Mouse (Mus musculus): ENCODE data around the gene Cd93. TPM values are rescaled to one million over a fixed set of nuclear protein-coding genes. Genes with fewer than 3 reads are reported as not detected.

Cd93 gene
- 6.8 and 7.8 TPM in 2 replicates for polyA plus RNA-seq (2016; fragmentation: Nextera tagmentation; extraction: Ambion mirVana)

DNA sequence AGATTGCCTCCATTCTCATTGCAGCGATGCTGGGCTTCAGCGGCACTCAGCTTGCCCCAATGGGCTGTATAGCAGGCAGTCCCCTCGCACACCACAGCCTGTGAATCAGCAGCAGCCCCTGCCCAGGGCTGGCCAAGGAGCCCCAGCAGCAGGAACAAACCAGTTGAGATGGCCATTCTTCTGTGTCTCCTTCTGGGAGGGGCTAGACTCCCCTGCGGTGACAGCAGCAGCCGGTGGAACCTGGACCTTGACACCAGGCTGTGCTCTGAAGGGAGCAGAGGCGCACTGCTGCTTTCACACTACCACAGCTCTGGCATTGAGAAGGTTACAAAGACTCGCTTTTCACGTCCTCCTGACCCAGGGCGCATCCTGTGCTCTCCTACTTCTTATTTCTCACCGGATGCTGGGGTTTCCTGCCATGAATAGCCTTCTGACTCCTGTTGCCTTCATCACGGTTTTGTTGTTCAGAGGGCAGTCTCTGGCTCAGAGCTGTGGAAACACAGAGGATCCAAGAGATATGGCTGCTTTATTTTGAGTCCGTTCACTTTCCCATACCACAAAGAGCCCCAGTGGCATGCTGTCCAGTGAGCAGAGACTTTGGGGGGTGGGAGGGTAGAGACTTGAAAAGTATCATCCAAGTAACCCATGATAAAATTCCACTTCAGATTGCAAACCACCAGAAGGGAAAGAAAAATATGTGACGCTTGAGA lies at the start of gene Cd93:
Gene Cd93 (minus strand): TSS at position 315 of the 710 bp plus-strand sequence.
- H3K4me2 ChIP-seq (replicated peaks), result no peak within 1 kb of the TSS
- no peak within 1 kb of the TSS for H3K4me3 ChIP-seq
- H3K27ac ChIP-seq, result 0 out of 2 replicates have a peak within 1 kb of the TSS, but pooled peaks have one; percentile 24
- H3K9ac ChIP-seq, result no peak within 1 kb of the TSS
- H3K36me3 ChIP-seq, result no peaks in the 10 kb centered on the region
- H3K9me3 ChIP-seq, result no peaks in the 10 kb centered on the region
- WGBS, result 57% methylated on average over 13 of the region's 13 CpGs
- H3K4me1 ChIP-seq, result 0 out of 2 replicates have a peak, but pooled peaks cover 2% of the 10 kb centered on the region
- ATAC-seq (ENCODE audit: insufficient number of reproducible peaks, insufficient read depth, low FRiP score, low TSS enrichment), result no peak
- no peaks in the 10 kb centered on the region for H3K27me3 ChIP-seq

DNA sequence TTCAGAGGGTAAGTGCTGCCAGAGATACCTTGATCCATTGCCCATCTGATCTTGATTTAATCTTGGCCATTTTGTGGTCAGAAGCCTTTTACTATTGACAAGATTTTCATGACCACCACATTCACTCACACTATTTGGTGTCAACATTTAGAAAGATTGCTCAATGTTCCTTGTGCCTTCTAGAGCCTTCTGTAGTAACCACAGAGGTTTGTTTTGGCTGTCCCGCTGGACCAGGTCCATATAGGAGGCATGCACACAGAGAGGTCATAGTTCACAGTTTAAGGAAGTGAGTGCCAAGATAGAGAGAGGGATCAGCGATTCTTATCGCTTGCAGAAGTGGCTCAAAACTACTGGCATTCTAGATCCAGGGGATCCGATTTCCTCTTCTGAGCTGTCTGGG lies 48.7 kb upstream of the Cd93 start:
- H3K27ac ChIP-seq, result no peak overlapping the region
- no peaks in the 10 kb centered on the region for H3K4me1 ChIP-seq
- no peaks in the 10 kb centered on the region for H3K36me3 ChIP-seq
- no peak overlapping the region for H3K4me3 ChIP-seq
- WGBS, result 71% methylated on average over 4 of the region's 4 CpGs
- no peak for ATAC-seq (ENCODE audit: insufficient number of reproducible peaks, insufficient read depth, low FRiP score, low TSS enrichment)
- H3K9me3 ChIP-seq, result no peaks in the 10 kb centered on the region
- no peak overlapping the region for H3K4me2 ChIP-seq (replicated peaks)
- no peak overlapping the region for H3K9ac ChIP-seq
- no peaks in the 10 kb centered on the region for H3K27me3 ChIP-seq

DNA sequence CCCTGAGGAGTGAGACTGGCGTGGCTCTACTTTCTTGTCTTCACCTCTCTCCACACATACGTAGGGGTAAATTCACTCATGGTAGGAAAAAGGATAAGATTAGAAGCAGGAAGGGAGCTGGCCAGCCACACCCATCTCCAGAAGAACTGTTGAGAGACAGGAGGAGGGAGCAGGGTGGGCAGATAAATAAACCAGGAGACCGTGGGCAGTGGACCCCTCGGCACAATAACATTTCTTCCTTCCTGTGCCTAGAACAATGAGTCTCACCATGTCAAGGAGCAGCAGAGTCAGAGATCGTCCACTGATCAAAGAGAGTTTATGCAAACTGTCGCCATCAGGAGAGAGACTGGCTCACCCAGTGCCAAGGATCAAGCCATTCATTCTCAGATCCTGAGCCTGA lies 46.8 kb upstream of the Cd93 start:
- Histone ChIP-seq H3K4me1 (no peaks in the 10 kb centered on the region), H3K27ac (no peak overlapping the region), H3K9ac (no peak overlapping the region), H3K4me3 (no peak overlapping the region), H3K36me3 (no peaks in the 10 kb centered on the region), H3K27me3 (no peaks in the 10 kb centered on the region), H3K9me3 (no peaks in the 10 kb centered on the region), H3K4me2 (replicated peaks) (no peak overlapping the region)
- ATAC-seq (ENCODE audit: insufficient number of reproducible peaks, insufficient read depth, low FRiP score, low TSS enrichment), result no peak
- 61% methylated on average over 6 of the region's 6 CpGs for WGBS

DNA sequence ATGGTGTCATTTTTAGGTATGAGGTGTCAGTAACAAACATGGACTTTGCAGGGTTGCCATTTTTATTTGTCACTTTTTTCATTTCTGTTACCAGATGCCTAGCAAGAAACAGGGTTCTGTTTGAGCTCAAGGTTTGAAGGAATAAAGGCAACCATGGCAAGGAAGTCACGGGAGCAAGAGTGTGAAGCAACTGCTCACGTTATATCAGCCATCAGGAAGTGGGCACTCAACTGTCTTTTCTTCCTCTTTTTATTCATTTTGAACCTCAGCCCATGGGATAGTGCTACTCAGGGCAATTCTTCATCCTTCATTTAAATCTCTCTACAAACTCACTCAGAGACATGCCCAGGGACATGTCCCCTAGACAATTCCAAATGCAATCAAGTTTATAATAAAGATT lies 45.5 kb upstream of the Cd93 start:
- Histone ChIP-seq H3K9ac (no peak overlapping the region), H3K4me3 (no peak overlapping the region), H3K4me1 (no peaks in the 10 kb centered on the region), H3K9me3 (no peaks in the 10 kb centered on the region), H3K36me3 (no peaks in the 10 kb centered on the region), H3K27ac (no peak overlapping the region), H3K27me3 (no peaks in the 10 kb centered on the region), H3K4me2 (replicated peaks) (no peak overlapping the region)
- no peak for ATAC-seq (ENCODE audit: insufficient number of reproducible peaks, insufficient read depth, low FRiP score, low TSS enrichment)
- 90% methylated on average over 2 of the region's 2 CpGs for WGBS

DNA sequence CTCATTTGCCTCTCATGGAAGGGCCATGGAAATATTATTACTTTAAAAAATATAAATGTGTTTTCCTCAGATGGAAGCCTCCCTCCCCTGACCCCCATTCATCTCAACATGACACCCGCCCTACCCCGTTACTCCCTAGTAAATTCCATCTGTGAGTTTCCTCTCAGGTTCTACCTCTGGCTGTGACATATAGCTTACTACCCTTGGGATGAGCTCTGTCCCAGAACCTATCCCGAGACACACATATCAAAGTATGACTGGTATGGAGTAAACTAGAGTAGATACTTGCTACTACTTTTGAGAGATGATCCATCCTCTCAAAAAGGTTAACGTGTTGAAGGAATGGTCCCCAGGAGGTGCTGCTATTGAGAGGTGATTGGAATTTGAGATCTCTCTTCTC lies 42.2 kb upstream of the Cd93 start:
- Histone ChIP-seq H3K4me1 (no peaks in the 10 kb centered on the region), H3K9me3 (no peaks in the 10 kb centered on the region), H3K4me2 (replicated peaks) (no peak overlapping the region), H3K27me3 (no peaks in the 10 kb centered on the region), H3K36me3 (no peaks in the 10 kb centered on the region), H3K27ac (no peak overlapping the region), H3K9ac (no peak overlapping the region), H3K4me3 (no peak overlapping the region)
- WGBS, result 89% methylated on average over 4 of the region's 4 CpGs
- ATAC-seq (ENCODE audit: insufficient number of reproducible peaks, insufficient read depth, low FRiP score, low TSS enrichment), result no peak

DNA sequence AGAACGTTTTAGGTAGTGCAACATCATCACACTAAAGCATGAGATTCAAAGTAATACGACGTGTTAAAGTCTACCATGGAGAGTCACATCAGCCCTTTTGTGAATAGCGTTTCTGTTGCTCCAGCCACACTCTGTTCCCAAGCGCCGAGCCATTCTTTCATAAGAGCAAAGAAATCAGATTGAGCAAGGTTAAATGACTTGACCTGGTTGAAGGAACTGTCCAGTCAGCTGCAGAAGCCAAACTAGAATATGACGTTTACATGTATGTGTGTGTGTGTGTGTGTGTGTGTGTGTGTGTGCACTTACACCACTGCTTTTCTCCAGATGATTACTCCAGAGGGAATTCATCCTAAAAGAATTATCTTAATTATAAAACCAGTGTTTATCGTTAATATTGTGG lies 37.0 kb upstream of the Cd93 start:
- Histone ChIP-seq H3K27ac (no peak overlapping the region), H3K4me2 (replicated peaks) (no peak overlapping the region), H3K9me3 (no peaks in the 10 kb centered on the region), H3K36me3 (no peaks in the 10 kb centered on the region), H3K4me1 (no peaks in the 10 kb centered on the region), H3K4me3 (no peak overlapping the region), H3K9ac (no peak overlapping the region), H3K27me3 (no peaks in the 10 kb centered on the region)
- WGBS, result 84% methylated on average over 8 of the region's 8 CpGs
- ATAC-seq (ENCODE audit: insufficient number of reproducible peaks, insufficient read depth, low FRiP score, low TSS enrichment), result no peak

DNA sequence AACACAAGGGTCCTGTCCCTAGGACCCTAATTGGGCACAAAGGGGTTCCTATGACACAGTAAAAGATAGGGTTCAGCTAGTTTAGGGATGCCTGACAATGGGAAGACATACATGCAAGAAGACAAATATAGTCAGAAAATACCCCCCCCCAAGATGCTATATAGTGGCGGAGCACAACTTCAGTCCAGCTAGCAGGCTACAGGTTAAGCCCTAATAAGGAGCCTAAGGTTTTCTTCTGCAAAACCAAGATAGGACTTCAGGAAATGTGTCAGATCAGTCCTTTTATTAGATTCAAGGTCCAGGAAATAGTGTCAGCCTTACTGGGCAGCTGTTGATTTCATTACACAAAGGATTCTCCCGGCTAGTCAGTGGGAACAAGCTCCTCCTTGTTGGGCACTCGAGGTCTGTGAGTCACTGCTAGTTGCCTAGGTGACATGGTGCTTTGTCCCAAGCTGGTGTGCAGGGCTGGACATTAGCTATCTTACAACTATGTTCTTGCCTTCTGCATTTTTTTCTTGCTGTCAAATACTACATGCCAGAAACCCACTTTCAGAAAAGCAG lies 34.9 kb upstream of the Cd93 start:
- ATAC-seq (ENCODE audit: insufficient number of reproducible peaks, insufficient read depth, low FRiP score, low TSS enrichment), result 0 out of 2 replicates have a peak, but pooled peaks have one; percentile 56
- H3K27ac ChIP-seq, result no peak overlapping the region
- WGBS, result 38% methylated on average over 3 of the region's 3 CpGs

DNA sequence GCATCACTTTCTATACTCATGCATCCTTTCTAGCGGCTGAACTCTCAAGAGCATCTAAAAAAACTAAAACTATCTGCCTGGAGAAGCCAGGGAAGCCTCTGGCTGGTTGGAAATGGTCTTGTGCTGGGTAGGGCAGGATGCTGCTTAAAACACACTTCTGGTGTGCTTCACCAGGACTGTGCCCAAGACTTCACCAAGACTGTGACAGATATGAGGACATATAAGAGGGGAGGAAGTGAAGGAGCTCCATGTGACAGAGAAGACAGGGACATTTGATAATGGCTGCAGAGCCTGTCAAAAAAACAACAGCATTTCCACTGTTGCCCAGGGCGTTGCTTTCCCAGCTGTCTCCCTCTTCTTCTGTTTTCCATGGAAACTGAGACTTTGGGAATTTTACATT lies 34.0 kb upstream of the Cd93 start:
- Histone ChIP-seq H3K4me3 (no peak overlapping the region), H3K27me3 (no peaks in the 10 kb centered on the region), H3K9ac (no peak overlapping the region), H3K36me3 (no peaks in the 10 kb centered on the region), H3K27ac (no peak overlapping the region), H3K4me2 (replicated peaks) (no peak overlapping the region), H3K4me1 (no peaks in the 10 kb centered on the region), H3K9me3 (no peaks in the 10 kb centered on the region)
- WGBS, result 76% methylated on average over 2 of the region's 2 CpGs
- ATAC-seq (ENCODE audit: insufficient number of reproducible peaks, insufficient read depth, low FRiP score, low TSS enrichment), result no peak

More for the DNA sequence above, 34.9 kb upstream of the Cd93 start:
- Histone ChIP-seq H3K4me2 (replicated peaks) (no peak overlapping the region), H3K4me1 (no peaks in the 10 kb centered on the region), H3K4me3 (no peak overlapping the region), H3K9me3 (no peaks in the 10 kb centered on the region), H3K9ac (no peak overlapping the region), H3K36me3 (no peaks in the 10 kb centered on the region), H3K27me3 (no peaks in the 10 kb centered on the region)

DNA sequence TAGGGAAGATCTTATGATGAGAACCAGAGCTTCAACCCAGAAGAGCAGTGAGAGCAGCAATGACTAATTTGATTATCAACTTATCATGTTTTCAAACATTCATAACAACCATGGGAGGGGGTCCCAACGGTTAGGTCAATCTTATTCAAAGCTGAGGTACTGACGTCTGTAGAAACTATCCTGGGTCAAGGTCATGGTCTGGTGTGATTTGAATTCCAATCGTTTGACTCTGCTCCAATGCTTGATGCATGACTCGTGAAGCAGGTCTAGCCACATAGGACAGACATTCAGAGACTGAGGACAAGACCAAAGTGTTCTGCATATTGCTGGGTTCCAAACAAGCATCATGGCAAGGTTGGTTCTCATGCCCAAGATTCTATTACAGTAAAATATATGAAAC lies 33.2 kb upstream of the Cd93 start:
- Histone ChIP-seq H3K9ac (no peak overlapping the region), H3K4me3 (no peak overlapping the region), H3K36me3 (no peaks in the 10 kb centered on the region), H3K9me3 (no peaks in the 10 kb centered on the region), H3K4me2 (replicated peaks) (no peak overlapping the region), H3K27me3 (no peaks in the 10 kb centered on the region), H3K4me1 (no peaks in the 10 kb centered on the region), H3K27ac (no peak overlapping the region)
- 75% methylated on average over 4 of the region's 4 CpGs for WGBS
- no peak for ATAC-seq (ENCODE audit: insufficient number of reproducible peaks, insufficient read depth, low FRiP score, low TSS enrichment)

DNA sequence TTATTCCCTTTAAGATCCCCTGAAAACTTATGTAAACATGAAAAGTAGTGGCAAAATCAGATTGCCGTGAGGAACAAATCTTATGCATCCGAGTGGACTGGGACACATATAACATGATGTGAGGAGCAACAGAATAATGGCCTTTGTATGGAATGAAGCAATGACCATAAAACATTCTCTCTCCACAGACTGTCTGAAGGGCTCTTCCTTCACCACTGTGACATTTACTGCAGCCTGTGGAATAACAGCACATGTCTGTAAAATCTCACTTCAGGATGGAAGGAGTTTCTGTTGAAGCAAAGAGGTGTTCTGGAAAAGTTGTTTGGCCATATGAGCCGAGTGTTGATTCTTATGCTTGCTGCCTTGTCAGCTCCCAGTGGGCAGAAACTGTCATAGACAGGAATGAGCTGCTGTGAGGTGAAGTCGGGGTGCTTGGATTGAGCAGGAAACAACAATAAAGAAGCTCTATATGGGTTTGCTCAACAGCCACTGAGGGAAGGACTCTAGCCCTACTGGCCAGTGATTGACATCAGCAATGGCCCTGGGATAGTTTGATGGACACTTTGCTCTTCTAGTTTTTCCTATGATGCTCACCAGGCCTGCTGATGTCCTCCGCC lies 32.6 kb upstream of the Cd93 start:
- Histone ChIP-seq H3K4me1 (no peaks in the 10 kb centered on the region), H3K27me3 (no peaks in the 10 kb centered on the region), H3K36me3 (no peaks in the 10 kb centered on the region), H3K9me3 (no peaks in the 10 kb centered on the region), H3K9ac (no peak overlapping the region), H3K4me2 (replicated peaks) (no peak overlapping the region), H3K27ac (no peak overlapping the region), H3K4me3 (no peak overlapping the region)
- ATAC-seq (ENCODE audit: insufficient number of reproducible peaks, insufficient read depth, low FRiP score, low TSS enrichment), result no peak
- WGBS, result 78% methylated on average over 5 of the region's 5 CpGs

DNA sequence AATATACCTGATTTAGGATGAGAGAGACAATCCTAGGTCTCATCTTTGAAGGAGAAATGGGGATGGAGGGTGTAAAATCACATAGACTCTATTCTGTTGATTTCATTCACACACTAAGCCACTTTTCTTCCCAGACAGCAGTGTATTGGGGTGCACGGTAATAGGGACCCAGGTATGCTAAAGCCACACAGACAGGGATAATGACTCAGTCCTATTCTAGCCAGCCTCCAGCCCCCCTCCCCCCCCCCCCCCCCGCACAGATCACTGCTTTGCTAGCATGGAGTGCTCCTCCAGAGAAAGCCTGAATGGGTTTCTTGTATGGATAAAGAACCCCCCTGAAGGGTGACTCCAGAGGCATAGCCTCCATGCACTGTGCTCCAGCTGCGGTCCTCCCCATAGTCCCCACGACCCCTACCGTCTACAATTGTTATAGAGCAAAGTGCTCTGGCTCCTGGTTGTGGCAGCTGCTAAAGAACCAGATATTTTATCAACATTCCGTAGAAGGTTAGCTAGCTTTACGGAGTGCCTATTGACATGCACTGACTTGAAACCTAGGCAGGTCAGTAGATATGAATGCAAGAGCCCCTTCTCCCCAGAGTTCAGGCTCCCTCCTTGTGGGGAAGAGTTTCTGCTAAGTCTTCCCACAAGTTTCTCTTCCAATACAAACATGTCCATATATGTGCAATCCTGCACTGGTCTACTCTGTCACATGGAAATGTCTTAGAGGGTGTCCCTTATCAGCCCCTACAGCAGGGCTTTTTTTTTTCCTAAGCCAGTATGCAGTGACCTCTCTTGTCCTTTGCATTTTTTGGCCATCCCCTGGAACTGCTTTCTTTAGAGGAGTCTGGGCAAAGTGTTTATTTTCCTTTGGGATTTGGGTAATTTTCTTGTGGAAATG lies 26.2 kb upstream of the Cd93 start:
- H3K27me3 ChIP-seq, result no peaks in the 10 kb centered on the region
- H3K27ac ChIP-seq, result no peak overlapping the region
- WGBS, result 38% methylated on average over 6 of the region's 7 CpGs
- H3K9me3 ChIP-seq, result no peaks in the 10 kb centered on the region
- no peak overlapping the region for H3K4me2 ChIP-seq (replicated peaks)
- no peaks in the 10 kb centered on the region for H3K36me3 ChIP-seq
- H3K4me3 ChIP-seq, result no peak overlapping the region
- ATAC-seq (ENCODE audit: insufficient number of reproducible peaks, insufficient read depth, low FRiP score, low TSS enrichment), result 0 out of 2 replicates have a peak, but pooled peaks have one; percentile 52
- peaks cover 5% of the 10 kb centered on the region; the same call in 1 of the 2 replicates for H3K4me1 ChIP-seq
- H3K9ac ChIP-seq, result no peak overlapping the region
